Mouse (Mus musculus) lung, adult 2 months (tissue): Measurements from ENCODE around the gene Abl2.

ENCODE experiments used
- CTCF ChIP-seq: fragments of 200-500 bp; IDR thresholded peaks from 2 replicates; pipeline ENCODE4 v1.5.1; 2011; ENCODE audit warnings: mild to moderate bottlenecking, low read length, control low read depth; ENCODE audit not compliant: insufficient read depth
- POLR2A ChIP-seq: fragments of 200-500 bp; IDR thresholded peaks from 2 replicates; pipeline ENCODE4 v1.6.1; 2011; ENCODE audit warnings: low read depth, mild to moderate bottlenecking, control low read depth, low read length, borderline replicate concordance; ENCODE audit errors: extremely low read depth

DNA sequence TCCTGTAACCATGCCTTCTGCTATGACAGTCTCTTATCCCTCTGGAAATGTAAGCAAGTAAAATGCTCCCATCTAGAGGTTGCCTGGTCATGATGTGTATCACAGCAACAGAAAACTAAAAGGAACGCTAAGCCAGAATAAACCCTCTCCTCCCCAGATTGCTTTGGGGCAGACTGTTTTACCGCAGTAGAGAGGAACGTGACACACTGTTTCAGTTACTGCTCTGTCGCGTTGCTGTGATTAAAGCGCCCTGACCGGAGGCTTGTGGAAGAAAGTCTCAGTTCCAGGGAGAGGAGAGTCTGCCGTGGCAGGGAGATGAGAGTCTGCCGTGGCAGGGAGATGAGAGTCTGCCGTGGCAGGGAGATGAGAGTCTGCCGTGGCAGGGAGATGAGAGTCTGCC lies 22.6 kb downstream of the Abl2 start:
- TF ChIP-seq CTCF (no peak), POLR2A (no peak)
